Mouse (Mus musculus): ENCODE measurements around the gene Spem2.
"Not testable (repeated sequence)": the region's sequence is repeated elsewhere in the genome, so short reads cannot be mapped to it uniquely, and the experiment has no call there.

Gene Spem2

GRCm38 (mm10) chr11:69818365-69818764 lies at the start of gene Spem2:
Gene Spem2, minus strand, starts transcription at chr11:69818465.
- DNase-seq (ENCODE audit: low read depth, low spot score), result no peak

GRCm38 (mm10) chr11:69867335-69867734 lies 49.1 kb upstream of the Spem2 start:
- DNase-seq (ENCODE audit: low read depth, low spot score), result no peak

GRCm38 (mm10) chr11:69865561-69865960 lies 47.3 kb upstream of the Spem2 start:
- DNase-seq (ENCODE audit: low read depth, low spot score), result no peak

- no peak for DNase-seq (ENCODE audit: low read depth, low spot score)
Measured at GRCm38 (mm10) chr11:69864138-69864860, 46.0 kb upstream of the Spem2 start.

- not testable (repeated sequence) for DNase-seq (ENCODE audit: low read depth, low spot score)
Measured at GRCm38 (mm10) chr11:69863729-69864128, 45.5 kb upstream of the Spem2 start.

GRCm38 (mm10) chr11:69858113-69858998 lies 40.1 kb upstream of the Spem2 start, which contains the start of gene Tnk1:
Gene Tnk1, minus strand, starts transcription at chr11:69858730.
- DNase-seq (ENCODE audit: low read depth, low spot score), result peak; percentile 76

GRCm38 (mm10) chr11:69855347-69855746 lies 37.1 kb upstream of the Spem2 start:
- DNase-seq (ENCODE audit: low read depth, low spot score), result peak; percentile 92

GRCm38 (mm10) chr11:69854680-69855079 lies 36.4 kb upstream of the Spem2 start:
- no peak for DNase-seq (ENCODE audit: low read depth, low spot score)

- DNase-seq (ENCODE audit: low read depth, low spot score), result peak; percentile 54
Measured at GRCm38 (mm10) chr11:69853994-69854393, 35.7 kb upstream of the Spem2 start.

- no peak for DNase-seq (ENCODE audit: low read depth, low spot score)
Measured at GRCm38 (mm10) chr11:69850754-69851153, 32.5 kb upstream of the Spem2 start.

- no peak for DNase-seq (ENCODE audit: low read depth, low spot score)
Measured at GRCm38 (mm10) chr11:69849884-69850283, 31.6 kb upstream of the Spem2 start.

- no peak for DNase-seq (ENCODE audit: low read depth, low spot score)
Measured at GRCm38 (mm10) chr11:69849128-69849527, 30.9 kb upstream of the Spem2 start.

- no peak for DNase-seq (ENCODE audit: low read depth, low spot score)
Measured at GRCm38 (mm10) chr11:69848021-69848420, 29.8 kb upstream of the Spem2 start.

GRCm38 (mm10) chr11:69846738-69847688 lies 28.7 kb upstream of the Spem2 start:
- peak; percentile 41 for DNase-seq (ENCODE audit: low read depth, low spot score)

- peak; percentile 93 for DNase-seq (ENCODE audit: low read depth, low spot score)
Measured at GRCm38 (mm10) chr11:69846198-69846680, 28.0 kb upstream of the Spem2 start, which contains the start of gene Plscr3. Gene Plscr3, plus strand, starts transcription at chr11:69846376.

- DNase-seq (ENCODE audit: low read depth, low spot score), result peak; percentile 63
Measured at GRCm38 (mm10) chr11:69838714-69839104, 20.4 kb upstream of the Spem2 start.

GRCm38 (mm10) chr11:69837952-69838713 lies 19.9 kb upstream of the Spem2 start, which contains the start of gene Tmem256:
Gene Tmem256, plus strand, starts transcription at chr11:69838514.
- peak; percentile 100 for DNase-seq (ENCODE audit: low read depth, low spot score)

GRCm38 (mm10) chr11:69837604-69837951 lies 19.3 kb upstream of the Spem2 start, which contains the start of gene Nlgn2:
Gene Nlgn2, minus strand, starts transcription at chr11:69837784.
- no peak for DNase-seq (ENCODE audit: low read depth, low spot score)

- peak; percentile 50 for DNase-seq (ENCODE audit: low read depth, low spot score)
Measured at GRCm38 (mm10) chr11:69836703-69837576, 18.7 kb upstream of the Spem2 start.

Measured in ES-CJ7 (cell line).